Mouse (Mus musculus): ENCODE data around the gene Plcg2.

DNA sequence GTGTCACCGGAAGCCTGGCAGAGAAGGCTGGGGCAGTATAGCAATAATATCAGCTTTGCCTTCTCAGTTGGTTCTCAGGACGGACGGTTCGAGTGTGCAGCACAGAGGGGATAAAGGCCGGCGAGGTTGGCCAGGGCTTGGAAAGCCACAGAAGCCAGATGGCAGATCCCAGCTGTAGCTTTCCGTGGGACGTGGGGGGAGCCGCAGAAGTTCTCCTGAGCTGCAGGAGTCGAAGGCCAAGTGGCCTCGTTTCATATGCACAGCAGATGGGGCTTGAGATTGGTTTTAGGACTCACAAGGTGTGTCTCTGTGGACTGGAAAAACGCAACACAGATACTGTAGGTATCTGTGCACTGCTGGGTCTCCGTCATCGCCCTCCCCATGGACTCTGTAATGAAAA lies 106.6 kb downstream of the Plcg2 start:
- TF ChIP-seq CTCF (IDR thresholded peaks at IDR 0.05; ENCODE audit: low read depth) (no peak), EP300 (optimal IDR thresholded peaks at IDR 0.05) (no peak)

All from stomach, postnatal 0 days (tissue).